Mouse (Mus musculus): ENCODE measurements around the gene Mri1.

Mri1 gene

GRCm38 (mm10) chr8:84236998-84237473 lies 20.1 kb downstream of the Mri1 start, which contains the start of gene Zswim4:
Zswim4 (minus strand) TSS chr8:84237055.
- DNase-seq (ENCODE audit: extremely low spot score, low spot score): peak; percentile 98

GRCm38 (mm10) chr8:84236410-84236997 lies 20.6 kb downstream of the Mri1 start:
- DNase-seq (ENCODE audit: extremely low spot score, low spot score): peak; percentile 36

- DNase-seq (ENCODE audit: extremely low spot score, low spot score): no peak
Measured at GRCm38 (mm10) chr8:84235746-84236409, 21.2 kb downstream of the Mri1 start.

- no peak for DNase-seq (ENCODE audit: extremely low spot score, low spot score)
Measured at GRCm38 (mm10) chr8:84233055-84233454, 24.1 kb downstream of the Mri1 start.

- DNase-seq (ENCODE audit: extremely low spot score, low spot score): no peak
Measured at GRCm38 (mm10) chr8:84230735-84231134, 26.4 kb downstream of the Mri1 start.

GRCm38 (mm10) chr8:84223322-84224029 lies 33.6 kb downstream of the Mri1 start:
- DNase-seq (ENCODE audit: extremely low spot score, low spot score): no peak

- no peak for DNase-seq (ENCODE audit: extremely low spot score, low spot score)
Measured at GRCm38 (mm10) chr8:84222566-84223165, 34.5 kb downstream of the Mri1 start.

- no peak for DNase-seq (ENCODE audit: extremely low spot score, low spot score)
Measured at GRCm38 (mm10) chr8:84220105-84220504, 37.0 kb downstream of the Mri1 start.

GRCm38 (mm10) chr8:84218143-84218542 lies 39.0 kb downstream of the Mri1 start:
- DNase-seq (ENCODE audit: extremely low spot score, low spot score): no peak

- no peak for DNase-seq (ENCODE audit: extremely low spot score, low spot score)
Measured at GRCm38 (mm10) chr8:84217206-84217605, 39.9 kb downstream of the Mri1 start.

GRCm38 (mm10) chr8:84213277-84213676 lies 43.8 kb downstream of the Mri1 start:
- DNase-seq (ENCODE audit: extremely low spot score, low spot score): no peak

GRCm38 (mm10) chr8:84211881-84212563 lies 45.1 kb downstream of the Mri1 start:
- DNase-seq (ENCODE audit: extremely low spot score, low spot score): no peak

GRCm38 (mm10) chr8:84211202-84211601 lies 45.9 kb downstream of the Mri1 start:
- no peak for DNase-seq (ENCODE audit: extremely low spot score, low spot score)

- DNase-seq (ENCODE audit: extremely low spot score, low spot score): peak; percentile 84
Measured at GRCm38 (mm10) chr8:84210167-84210791, 46.8 kb downstream of the Mri1 start.

GRCm38 (mm10) chr8:84208381-84209380 lies 48.4 kb downstream of the Mri1 start:
- DNase-seq (ENCODE audit: extremely low spot score, low spot score): no peak

GRCm38 (mm10) chr8:84207811-84208210 lies 49.3 kb downstream of the Mri1 start:
- no peak for DNase-seq (ENCODE audit: extremely low spot score, low spot score)

GRCm38 (mm10) chr8:84206666-84207065 lies 50.5 kb downstream of the Mri1 start:
- DNase-seq (ENCODE audit: extremely low spot score, low spot score): no peak

- no peak for DNase-seq (ENCODE audit: extremely low spot score, low spot score)
Measured at GRCm38 (mm10) chr8:84205073-84205472, 52.1 kb downstream of the Mri1 start.

- DNase-seq (ENCODE audit: extremely low spot score, low spot score): peak; percentile 38
Measured at GRCm38 (mm10) chr8:84203975-84204772, 53.0 kb downstream of the Mri1 start.

All from neural tube, embryonic 10.5 days (tissue).